In the genomic region with DNA sequence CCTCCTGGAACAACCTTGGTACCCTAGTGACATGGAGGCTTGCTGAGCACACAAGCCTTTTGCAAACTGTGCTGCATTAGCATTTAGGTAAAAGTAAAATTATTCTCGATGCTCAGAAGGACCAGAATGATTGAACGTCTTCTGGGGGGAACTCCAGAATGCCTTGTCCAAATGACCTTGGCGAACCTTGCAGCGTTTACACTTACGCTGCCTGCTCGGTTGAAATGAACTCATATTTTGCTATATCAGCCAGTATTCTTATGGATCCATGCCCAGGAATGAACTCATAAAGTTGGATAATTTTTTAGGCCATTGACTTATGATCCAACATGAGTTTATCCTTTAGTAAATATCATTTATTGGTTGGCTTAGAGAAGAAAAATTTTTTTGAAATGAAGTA, we compare ENCODE assay signal across 17 mouse cellular contexts. TPM values are rescaled to one million over a fixed set of nuclear protein-coding genes. Genes with fewer than 3 reads are reported as not detected.
DNase-seq lines count a peak whose midpoint lies in the region; ATAC-seq lines count a peak whose summit lies in the region.
"Had no signal": no experiment of that assay in that cellular context is flagged by ENCODE, and none has a peak within 500 bp of the region (broad histone marks: within the 10 kb centered on the region; RNA-seq: fewer than 3 reads in every experiment).

No protein-coding gene starts in this region.

- DNase-seq in heart, postnatal 36 days = no peak
- DNase-seq in NIH3T3 (ENCODE audit: low read depth) = peak; percentile 68
- no peak for DNase-seq in hindbrain, embryonic 11.5 days (ENCODE audit: low spot score)
- no peak for DNase-seq in embryo, embryonic 10.5 days (ENCODE audit: low spot score)
- DNase-seq: cerebellum, adult 8-10 months; spleen, adult 18-20 months had no signal

- H3K4me3 ChIP-seq in heart, embryonic 14.5 days (ENCODE audit: control insufficient read depth in 1 of 2, insufficient read depth in 1 of 2, low read depth in 1 of 2, low read length in 2 of 2) = no peak overlapping the region
- no peak overlapping the region for H3K4me3 ChIP-seq in brown adipose tissue, adult 24 weeks (ENCODE audit: insufficient read depth, low read depth, low read length)
- no peak overlapping the region for H3K4me3 ChIP-seq in limb, embryonic 15.5 days
- H3K4me3 ChIP-seq in hindbrain, embryonic 11.5 days (ENCODE audit: low read depth, low read length) = no peak overlapping the region
- H3K4me3 ChIP-seq: embryonic facial prominence, embryonic 13.5 days; forebrain, embryonic 10.5 days; hindbrain, embryonic 15.5 days; left cerebral cortex, adult 2 months; limb, embryonic 12.5 days had no signal

- no peak overlapping the region for H3K9ac ChIP-seq in heart, embryonic 14.5 days (ENCODE audit: low read length)
- H3K9ac ChIP-seq in limb, embryonic 15.5 days = no peak overlapping the region
- H3K9ac ChIP-seq in hindbrain, embryonic 11.5 days (ENCODE audit: low read depth, low read length) = no peak overlapping the region
- H3K9ac ChIP-seq: embryonic facial prominence, embryonic 13.5 days; hindbrain, embryonic 15.5 days; limb, embryonic 12.5 days had no signal

- peak overlapping the region; percentile 5 to 43; a peak in 1 of 4 replicates for H3K27ac ChIP-seq in heart, embryonic 14.5 days (replicated peaks in 1 of 2; ENCODE audit: control insufficient read depth in 1 of 2, insufficient read depth in 1 of 2, low read depth in 2 of 2, low read length in 2 of 2)
- peak overlapping the region; percentile 64 for H3K27ac ChIP-seq in brown adipose tissue, adult 24 weeks (replicated peaks; ENCODE audit: low read depth, low read length)
- H3K27ac ChIP-seq in limb, embryonic 15.5 days = 0 out of 2 replicates have a peak overlapping the region, but pooled peaks have one; percentile 35
- no peak overlapping the region for H3K27ac ChIP-seq in hindbrain, embryonic 11.5 days (ENCODE audit: low read depth, low read length)
- H3K27ac ChIP-seq: embryonic facial prominence, embryonic 13.5 days; forebrain, embryonic 10.5 days; hindbrain, embryonic 15.5 days; left cerebral cortex, adult 2 months; limb, embryonic 12.5 days had no signal

- H3K9me3 ChIP-seq in heart, embryonic 14.5 days (ENCODE audit: control insufficient read depth, low read length) = no peaks in the 10 kb centered on the region
- H3K9me3 ChIP-seq in limb, embryonic 15.5 days = no peaks in the 10 kb centered on the region
- no peaks in the 10 kb centered on the region for H3K9me3 ChIP-seq in hindbrain, embryonic 11.5 days (ENCODE audit: control insufficient read depth, low read length)
- H3K9me3 ChIP-seq: embryonic facial prominence, embryonic 13.5 days; forebrain, embryonic 10.5 days; hindbrain, embryonic 15.5 days; limb, embryonic 12.5 days had no signal

- H3K36me3 ChIP-seq in heart, embryonic 14.5 days (ENCODE audit: control insufficient read depth, insufficient read depth, low read length) = no peaks in the 10 kb centered on the region
- H3K36me3 ChIP-seq in limb, embryonic 15.5 days = no peaks in the 10 kb centered on the region
- no peaks in the 10 kb centered on the region for H3K36me3 ChIP-seq in hindbrain, embryonic 11.5 days (ENCODE audit: control insufficient read depth, insufficient read depth, low read length)
- H3K36me3 ChIP-seq: embryonic facial prominence, embryonic 13.5 days; forebrain, embryonic 10.5 days; hindbrain, embryonic 15.5 days; limb, embryonic 12.5 days had no signal

- peaks cover 10 to 11% of the 10 kb centered on the region in 2 experiments for H3K4me1 ChIP-seq in heart, embryonic 14.5 days (ENCODE audit: control insufficient read depth in 2 of 2, insufficient read depth in 2 of 2, low read length in 2 of 2)
- H3K4me1 ChIP-seq in brown adipose tissue, adult 24 weeks (ENCODE audit: control insufficient read depth, insufficient read depth, insufficient read length, low read length) = peaks cover 9% of the 10 kb centered on the region; the same call in 1 of the 2 replicates
- no peaks in the 10 kb centered on the region for H3K4me1 ChIP-seq in limb, embryonic 15.5 days
- H3K4me1 ChIP-seq in hindbrain, embryonic 11.5 days (replicated peaks; ENCODE audit: control insufficient read depth, insufficient read depth, low read length) = no peaks in the 10 kb centered on the region
- H3K4me1 ChIP-seq: embryonic facial prominence, embryonic 13.5 days; hindbrain, embryonic 15.5 days; limb, embryonic 12.5 days had no signal

- no peaks in the 10 kb centered on the region for H3K27me3 ChIP-seq in heart, embryonic 14.5 days (ENCODE audit: control insufficient read depth, insufficient read depth, low read length)
- H3K27me3 ChIP-seq in limb, embryonic 15.5 days = no peaks in the 10 kb centered on the region
- no peaks in the 10 kb centered on the region for H3K27me3 ChIP-seq in hindbrain, embryonic 11.5 days (ENCODE audit: control insufficient read depth, insufficient read depth, low read length)
- H3K27me3 ChIP-seq: embryonic facial prominence, embryonic 13.5 days; hindbrain, embryonic 15.5 days; limb, embryonic 12.5 days had no signal

- no peak overlapping the region for H3K4me2 ChIP-seq in heart, embryonic 14.5 days (ENCODE audit: low read length)
- no peak overlapping the region for H3K4me2 ChIP-seq in limb, embryonic 15.5 days
- H3K4me2 ChIP-seq in hindbrain, embryonic 11.5 days (replicated peaks; ENCODE audit: low read depth, low read length) = no peak overlapping the region
- H3K4me2 ChIP-seq: embryonic facial prominence, embryonic 13.5 days; hindbrain, embryonic 15.5 days; limb, embryonic 12.5 days had no signal

- intact Hi-C loops in heart, postnatal 36 days (cut with DNase I) = loop anchor here (10.0 kb wide), 2 partner anchors 50 to 340 kb away; a partner anchor contains a TSS

- WGBS in heart, embryonic 14.5 days = 86% methylated on average over 6 of the region's 6 CpGs
- WGBS in limb, embryonic 15.5 days = 75% methylated on average over 6 of the region's 6 CpGs
- WGBS in hindbrain, embryonic 11.5 days = 88% methylated on average over 6 of the region's 6 CpGs

- ATAC-seq in heart, embryonic 14.5 days (ENCODE audit: insufficient number of reproducible peaks, insufficient read depth, low FRiP score, low read depth) = no peak
- ATAC-seq in limb, embryonic 15.5 days (ENCODE audit: insufficient number of reproducible peaks, low FRiP score, low TSS enrichment, low read depth) = no peak
- no peak for ATAC-seq in hindbrain, embryonic 11.5 days (ENCODE audit: low FRiP score)
- ATAC-seq: midbrain, embryonic 16.5 days had no signal

RNA-seq across cellular contexts. Expression of a gene that starts 24.4 kb away (rescaled TPM):
- 228 and 235 TPM in 2 replicates for polyA plus RNA-seq in heart, embryonic 14.5 days (2014; fragmentation: Nextera tagmentation; extraction: Ambion mirVana)
- 100 to 1,000 TPM; 272 to 292 TPM for total RNA-seq in heart, postnatal 36 days (2021)
- polyA plus RNA-seq in brown adipose tissue, adult 24 weeks (2012; ENCODE audit: insufficient read depth, insufficient read length, missing spikeins) = 69.7 and 110 TPM in 2 replicates
- polyA plus RNA-seq in limb, embryonic 15.5 days (2015; fragmentation: Nextera tagmentation; extraction: Ambion mirVana) = 136 and 155 TPM in 2 replicates
- 74.4 and 88.1 TPM in 2 replicates for polyA plus RNA-seq in hindbrain, embryonic 11.5 days (2014; fragmentation: Nextera tagmentation; extraction: Ambion mirVana)
- total RNA-seq: common myeloid progenitor, adult 5-6 weeks; megakaryocyte-erythroid progenitor cell, adult 5-6 weeks had no signal
